Mouse (Mus musculus): Measurements from ENCODE around the gene Iqsec1. TPM values are rescaled to one million over a fixed set of nuclear protein-coding genes. Genes with fewer than 3 reads are reported as not detected.

Gene Iqsec1
- total and polyA plus RNA-seq, 3 experiments: 17.0 to 90.4 (median 83.5) TPM

GRCm38 (mm10) chr6:91008284-91008830, 19.9 kb upstream of the Iqsec1 start:
- no peaks in the 10 kb centered on the region for H3K9me3 ChIP-seq (replicated peaks; ENCODE audit: low read length)
- H3K79me2 ChIP-seq (replicated peaks; ENCODE audit: control insufficient read depth, extremely low read depth, insufficient read depth, poor library complexity, severe bottlenecking): no peaks in the 10 kb centered on the region
- no peak overlapping the region for H3K4me3 ChIP-seq (replicated peaks in 1 of 3; ENCODE audit: low read depth in 2 of 3, low read length in 2 of 3, poor library complexity in 1 of 3)
- H3K4me1 ChIP-seq (ENCODE audit: control insufficient read depth in 1 of 2, insufficient read depth in 2 of 2): peaks cover 7 to 8% of the 10 kb centered on the region in 2 experiments
- no peak overlapping the region for H3K9ac ChIP-seq (ENCODE audit: insufficient read depth, low read depth)
- dilution Hi-C loops (cut with MboI; ENCODE audit: extremely low pct_ligation_motif_present, extremely low pct_unique_long_range_greater_than_20kb, low sequenced_read_pairs) (no loop called here), in situ Hi-C loops (cut with MboI; ENCODE audit: low pct_ligation_motif_present, low pct_unique_long_range_greater_than_20kb, low sequenced_read_pairs) (no loop called here)
- TF ChIP-seq GABPA (IDR thresholded peaks at IDR 0.05; ENCODE audit: insufficient replicate concordance, low read depth, low read length): no peak
- no peak for TF ChIP-seq JUN (IDR thresholded peaks at IDR 0.05; ENCODE audit: insufficient read depth, low read depth, low read length)
- no peak for TF ChIP-seq EP300 (IDR thresholded peaks at IDR 0.05; ENCODE audit: low read length)
- no peak for TF ChIP-seq MEF2A (IDR thresholded peaks at IDR 0.05; ENCODE audit: borderline replicate concordance, low read depth, low read length)
- no peak for TF ChIP-seq MXI1 (IDR thresholded peaks at IDR 0.05; ENCODE audit: low read depth, low read length)
- TF ChIP-seq SIN3A (IDR thresholded peaks at IDR 0.05; ENCODE audit: low read length): no peak
- TF ChIP-seq ZKSCAN1 (IDR thresholded peaks at IDR 0.05; ENCODE audit: borderline replicate concordance, low read depth, low read length): no peak
- no peak for TF ChIP-seq CHD2 (IDR thresholded peaks at IDR 0.05; ENCODE audit: low read length)
- TF ChIP-seq POLR2A (IDR thresholded peaks at IDR 0.05; ENCODE audit: low read depth, low read length): no peak
- DNase-seq (ENCODE audit: extremely low read depth): no peak
- no peaks in the 10 kb centered on the region for H3K27me3 ChIP-seq (replicated peaks)
- H3K27ac ChIP-seq (ENCODE audit: insufficient read depth, low read depth): no peak overlapping the region
- H3K4me2 ChIP-seq (ENCODE audit: insufficient read depth, low read depth, poor library complexity, severe bottlenecking): no peak overlapping the region
- H3K36me3 ChIP-seq (replicated peaks in 1 of 2; ENCODE audit: control insufficient read depth in 1 of 2, insufficient read depth in 1 of 2, low read length in 1 of 2): peaks cover 14 to 19% of the 10 kb centered on the region in 2 experiments

GRCm38 (mm10) chr6:91007207-91007606, 18.7 kb upstream of the Iqsec1 start:
- H3K9ac ChIP-seq (ENCODE audit: insufficient read depth, low read depth): no peak overlapping the region
- H3K9me3 ChIP-seq (replicated peaks; ENCODE audit: low read length): no peaks in the 10 kb centered on the region
- H3K4me3 ChIP-seq (replicated peaks in 1 of 3; ENCODE audit: low read depth in 2 of 3, low read length in 2 of 3, poor library complexity in 1 of 3): no peak overlapping the region
- no peaks in the 10 kb centered on the region for H3K79me2 ChIP-seq (replicated peaks; ENCODE audit: control insufficient read depth, extremely low read depth, insufficient read depth, poor library complexity, severe bottlenecking)
- dilution Hi-C loops (cut with MboI; ENCODE audit: extremely low pct_ligation_motif_present, extremely low pct_unique_long_range_greater_than_20kb, low sequenced_read_pairs): no loop called here
- no peak overlapping the region for H3K27ac ChIP-seq (ENCODE audit: insufficient read depth, low read depth)
- peaks cover 9 to 12% of the 10 kb centered on the region in 2 experiments for H3K4me1 ChIP-seq (ENCODE audit: control insufficient read depth in 1 of 2, insufficient read depth in 2 of 2)
- in situ Hi-C loops (cut with MboI; ENCODE audit: low pct_ligation_motif_present, low pct_unique_long_range_greater_than_20kb, low sequenced_read_pairs): no loop called here
- no peak for TF ChIP-seq POLR2A (IDR thresholded peaks at IDR 0.05; ENCODE audit: low read depth, low read length)
- TF ChIP-seq JUN (IDR thresholded peaks at IDR 0.05; ENCODE audit: insufficient read depth, low read depth, low read length): no peak
- no peak for TF ChIP-seq HCFC1 (IDR thresholded peaks at IDR 0.05; ENCODE audit: low read depth, low read length)
- TF ChIP-seq USF1 (IDR thresholded peaks at IDR 0.05; ENCODE audit: low read depth, low read length): no peak
- no peak overlapping the region for H3K4me2 ChIP-seq (ENCODE audit: insufficient read depth, low read depth, poor library complexity, severe bottlenecking)
- peaks cover 5 to 7% of the 10 kb centered on the region in 2 experiments for H3K36me3 ChIP-seq (replicated peaks in 1 of 2; ENCODE audit: control insufficient read depth in 1 of 2, insufficient read depth in 1 of 2, low read length in 1 of 2)
- H3K27me3 ChIP-seq (replicated peaks): no peaks in the 10 kb centered on the region
- DNase-seq (ENCODE audit: extremely low read depth): no peak

GRCm38 (mm10) chr6:91004157-91004556, 15.7 kb upstream of the Iqsec1 start:
- H3K79me2 ChIP-seq (replicated peaks; ENCODE audit: control insufficient read depth, extremely low read depth, insufficient read depth, poor library complexity, severe bottlenecking): no peaks in the 10 kb centered on the region
- dilution Hi-C loops (cut with MboI; ENCODE audit: extremely low pct_ligation_motif_present, extremely low pct_unique_long_range_greater_than_20kb, low sequenced_read_pairs): no loop called here
- no peak for DNase-seq (ENCODE audit: extremely low read depth)
- no peaks in the 10 kb centered on the region for H3K27me3 ChIP-seq (replicated peaks)
- in situ Hi-C loops (cut with MboI; ENCODE audit: low pct_ligation_motif_present, low pct_unique_long_range_greater_than_20kb, low sequenced_read_pairs): no loop called here
- no peaks in the 10 kb centered on the region for H3K36me3 ChIP-seq (replicated peaks in 1 of 2; ENCODE audit: control insufficient read depth in 1 of 2, insufficient read depth in 1 of 2, low read length in 1 of 2)
- no peaks in the 10 kb centered on the region for H3K9me3 ChIP-seq (replicated peaks; ENCODE audit: low read length)
- H3K27ac ChIP-seq (ENCODE audit: insufficient read depth, low read depth): no peak overlapping the region
- H3K4me3 ChIP-seq (replicated peaks in 1 of 3; ENCODE audit: low read depth in 2 of 3, low read length in 2 of 3, poor library complexity in 1 of 3): no peak overlapping the region
- TF ChIP-seq ZKSCAN1 (IDR thresholded peaks at IDR 0.05; ENCODE audit: borderline replicate concordance, low read depth, low read length) (peak; percentile 58), MEF2A (IDR thresholded peaks at IDR 0.05; ENCODE audit: borderline replicate concordance, low read depth, low read length) (no peak)
- no peak overlapping the region for H3K9ac ChIP-seq (ENCODE audit: insufficient read depth, low read depth)
- no peak overlapping the region for H3K4me2 ChIP-seq (ENCODE audit: insufficient read depth, low read depth, poor library complexity, severe bottlenecking)
- peaks cover 9 to 16% of the 10 kb centered on the region in 2 experiments for H3K4me1 ChIP-seq (ENCODE audit: control insufficient read depth in 1 of 2, insufficient read depth in 2 of 2)
